Mouse (Mus musculus) forebrain, embryonic 10.5 days (tissue): Measurements from ENCODE around the gene G3bp2. TPM values are rescaled to one million over a fixed set of nuclear protein-coding genes. Genes with fewer than 3 reads are reported as not detected.

Experiments used
- DNase-seq: peaks from one replicate; pipeline ENCODE4 v3.0.0-alpha.2; 2017; ENCODE audit warnings: low spot score; ENCODE audit errors: extremely low spot score
- H3K27ac ChIP-seq: fragments of 300-500 bp; sonication (generic); 2 replicates; pipeline ENCODE4 v1.5.1; 2016; ENCODE audit warnings: mild to moderate bottlenecking
- H3K27me3 ChIP-seq: fragments of 300-500 bp; sonication (generic); 2 replicates; pipeline ENCODE4 v1.6.1; 2016; ENCODE audit warnings: mild to moderate bottlenecking; ENCODE audit not compliant: poor library complexity, severe bottlenecking
- H3K36me3 ChIP-seq: fragments of 300-500 bp; sonication (generic); replicated peaks from 2 replicates; pipeline ENCODE4 v1.6.1; 2016; ENCODE audit warnings: mild to moderate bottlenecking, moderate library complexity
- H3K4me1 ChIP-seq: fragments of 300-500 bp; sonication (generic); 2 replicates; pipeline ENCODE4 v1.6.1; 2016
- H3K4me3 ChIP-seq: fragments of 300-500 bp; sonication (generic); 2 replicates; pipeline ENCODE4 v1.5.1; 2016; ENCODE audit warnings: mild to moderate bottlenecking, moderate library complexity
- H3K9me3 ChIP-seq: fragments of 300-500 bp; sonication (generic); 2 replicates; pipeline ENCODE4 v1.6.1; 2016; ENCODE audit warnings: mild to moderate bottlenecking, moderate library complexity
- WGBS: fragments of 180-500 bp; shearing (Covaris S2); methylation state at CpG from one replicate; pipeline ENCODE4 v1.1.7; 2016; 5-methylcytosine and 5-hydroxymethylcytosine counted together
- polyA plus RNA-seq: library from polyadenylated mRNA; unstranded; fragments of >200 nt; fragmentation: Nextera tagmentation; extraction: Ambion mirVana; gene quantifications from 2 replicates; pipeline ENCODE4 v1.2.1, GENCODE M21; 2016

G3bp2 gene
- polyA plus RNA-seq, 1 experiment from 2014 or later: 278 TPM

- no peak overlapping the region for H3K27ac ChIP-seq
- no peaks in the 10 kb centered on the region for H3K36me3 ChIP-seq
- DNase-seq: no peak
- peaks cover 10% of the 10 kb centered on the region for H3K4me1 ChIP-seq
- no peaks in the 10 kb centered on the region for H3K9me3 ChIP-seq
- WGBS: 91% methylated on average over 6 of the region's 6 CpGs
- peaks cover 8% of the 10 kb centered on the region; the same call in 1 of the 2 replicates for H3K27me3 ChIP-seq
- H3K4me3 ChIP-seq: no peak overlapping the region
These were observed 30.7 kb upstream of the G3bp2 start for GRCm38 (mm10) chr5:92114223-92114622.

- Histone ChIP-seq H3K4me1 (peaks cover 10% of the 10 kb centered on the region), H3K9me3 (no peaks in the 10 kb centered on the region), H3K4me3 (no peak overlapping the region), H3K27ac (no peak overlapping the region), H3K27me3 (peaks cover 8% of the 10 kb centered on the region; the same call in 1 of the 2 replicates), H3K36me3 (no peaks in the 10 kb centered on the region)
- DNase-seq: no peak
- WGBS: 86% methylated on average over 7 of the region's 7 CpGs
These were observed 30.0 kb upstream of the G3bp2 start for GRCm38 (mm10) chr5:92113484-92113883.

GRCm38 (mm10) chr5:92112585-92112984 is 29.1 kb upstream of the G3bp2 start:
- Histone ChIP-seq H3K4me1 (peaks cover 10% of the 10 kb centered on the region), H3K4me3 (peak overlapping the region; percentile 34), H3K27me3 (peaks cover 8% of the 10 kb centered on the region; the same call in 1 of the 2 replicates), H3K9me3 (no peaks in the 10 kb centered on the region), H3K36me3 (no peaks in the 10 kb centered on the region), H3K27ac (no peak overlapping the region)
- WGBS: 1% methylated on average over 10 of the region's 10 CpGs
- DNase-seq: peak; percentile 28

- Histone ChIP-seq H3K27ac (no peak overlapping the region), H3K9me3 (no peaks in the 10 kb centered on the region), H3K27me3 (peaks cover 8% of the 10 kb centered on the region; the same call in 1 of the 2 replicates), H3K4me3 (peak overlapping the region; percentile 34), H3K4me1 (peaks cover 10% of the 10 kb centered on the region), H3K36me3 (no peaks in the 10 kb centered on the region)
- 8% methylated on average over 6 of the region's 6 CpGs for WGBS
- DNase-seq: no peak
These were observed 28.7 kb upstream of the G3bp2 start for GRCm38 (mm10) chr5:92112175-92112574.

- no peaks in the 10 kb centered on the region for H3K36me3 ChIP-seq
- no peak overlapping the region for H3K27ac ChIP-seq
- H3K4me1 ChIP-seq: peaks cover 16% of the 10 kb centered on the region
- no peaks in the 10 kb centered on the region for H3K9me3 ChIP-seq
- no peak overlapping the region for H3K4me3 ChIP-seq
- DNase-seq: no peak
- H3K27me3 ChIP-seq: peaks cover 8% of the 10 kb centered on the region; the same call in 1 of the 2 replicates
- 91% methylated on average over 5 of the region's 5 CpGs for WGBS
These were observed 27.4 kb upstream of the G3bp2 start for GRCm38 (mm10) chr5:92110818-92111355.

GRCm38 (mm10) chr5:92107282-92107681 is 23.8 kb upstream of the G3bp2 start:
- Histone ChIP-seq H3K36me3 (no peaks in the 10 kb centered on the region), H3K4me3 (no peak overlapping the region)
- 91% methylated on average over 4 of the region's 4 CpGs for WGBS

GRCm38 (mm10) chr5:92106327-92107125 is 23.0 kb upstream of the G3bp2 start:
- Histone ChIP-seq H3K27ac (no peak overlapping the region), H3K9me3 (no peaks in the 10 kb centered on the region), H3K4me1 (peaks cover 6% of the 10 kb centered on the region; the same call in 1 of the 2 replicates), H3K36me3 (no peaks in the 10 kb centered on the region), H3K4me3 (no peak overlapping the region), H3K27me3 (no peaks in the 10 kb centered on the region)
- WGBS: 49% methylated on average over 10 of the region's 10 CpGs
- no peak for DNase-seq

More at GRCm38 (mm10) chr5:92107282-92107681, 23.8 kb upstream of the G3bp2 start:
- peaks cover 9% of the 10 kb centered on the region for H3K4me1 ChIP-seq
- no peak overlapping the region for H3K27ac ChIP-seq
- no peaks in the 10 kb centered on the region for H3K27me3 ChIP-seq
- no peaks in the 10 kb centered on the region for H3K9me3 ChIP-seq
- no peak for DNase-seq

GRCm38 (mm10) chr5:92103816-92104415 is 20.4 kb upstream of the G3bp2 start:
- H3K27ac ChIP-seq: no peak overlapping the region
- 76% methylated on average over 13 of the region's 13 CpGs for WGBS
- DNase-seq: no peak

GRCm38 (mm10) chr5:92103062-92103461 is 19.5 kb upstream of the G3bp2 start:
- no peaks in the 10 kb centered on the region for H3K36me3 ChIP-seq
- DNase-seq: no peak
- WGBS: 77% methylated on average over 6 of the region's 6 CpGs

More at GRCm38 (mm10) chr5:92103816-92104415, 20.4 kb upstream of the G3bp2 start:
- no peaks in the 10 kb centered on the region for H3K9me3 ChIP-seq
- no peaks in the 10 kb centered on the region for H3K27me3 ChIP-seq
- no peak overlapping the region for H3K4me3 ChIP-seq
- H3K4me1 ChIP-seq: peaks cover 6% of the 10 kb centered on the region; the same call in 1 of the 2 replicates
- H3K36me3 ChIP-seq: no peaks in the 10 kb centered on the region

GRCm38 (mm10) chr5:92101601-92102000 is 18.1 kb upstream of the G3bp2 start:
- no peaks in the 10 kb centered on the region for H3K9me3 ChIP-seq
- 90% methylated on average over 8 of the region's 8 CpGs for WGBS
- H3K27me3 ChIP-seq: no peaks in the 10 kb centered on the region
- H3K27ac ChIP-seq: no peak overlapping the region
- no peak for DNase-seq
- no peaks in the 10 kb centered on the region for H3K36me3 ChIP-seq
- no peak overlapping the region for H3K4me3 ChIP-seq
- H3K4me1 ChIP-seq: peaks cover 4% of the 10 kb centered on the region; the same call in 1 of the 2 replicates

More at GRCm38 (mm10) chr5:92103062-92103461, 19.5 kb upstream of the G3bp2 start:
- no peaks in the 10 kb centered on the region for H3K27me3 ChIP-seq
- H3K4me1 ChIP-seq: peaks cover 6% of the 10 kb centered on the region; the same call in 1 of the 2 replicates
- H3K27ac ChIP-seq: no peak overlapping the region
- no peaks in the 10 kb centered on the region for H3K9me3 ChIP-seq
- no peak overlapping the region for H3K4me3 ChIP-seq

GRCm38 (mm10) chr5:92098351-92099109 is 15.0 kb upstream of the G3bp2 start:
- DNase-seq: no peak
- H3K4me1 ChIP-seq: peaks cover 4% of the 10 kb centered on the region
- H3K9me3 ChIP-seq: no peaks in the 10 kb centered on the region
- no peaks in the 10 kb centered on the region for H3K27me3 ChIP-seq
- no peaks in the 10 kb centered on the region for H3K36me3 ChIP-seq
- H3K4me3 ChIP-seq: no peak overlapping the region
- 63% methylated on average over 13 of the region's 13 CpGs for WGBS
- no peak overlapping the region for H3K27ac ChIP-seq

- Histone ChIP-seq H3K4me1 (peaks cover 11% of the 10 kb centered on the region), H3K27ac (no peak overlapping the region), H3K4me3 (no peak overlapping the region), H3K9me3 (no peaks in the 10 kb centered on the region), H3K27me3 (no peaks in the 10 kb centered on the region), H3K36me3 (no peaks in the 10 kb centered on the region)
- DNase-seq: no peak
- WGBS: 94% methylated on average over 4 of the region's 4 CpGs
These were observed 14.3 kb upstream of the G3bp2 start for GRCm38 (mm10) chr5:92097779-92098178.
